Mouse (Mus musculus) E14TG2a.4 (cell line): Measurements from ENCODE around the gene Nudt21.

ENCODE experiments used
- CTCF ChIP-seq: conservative IDR thresholded peaks from 2 replicates; pipeline ENCODE4 v1.5.1; 2014; ENCODE audit warnings: low read length
- POU5F1 ChIP-seq: IDR thresholded peaks from 2 replicates; pipeline ENCODE4 v1.6.1; 2014; ENCODE audit warnings: low read length, borderline replicate concordance

- TF ChIP-seq CTCF = no peak
- TF ChIP-seq POU5F1 = no peak
These were observed 64.6 kb downstream of the Nudt21 start for GRCm38 (mm10) chr8:93972211-93972610.
